Mouse (Mus musculus): Measurements from ENCODE around the gene Ggct. TPM values are rescaled to one million over a fixed set of nuclear protein-coding genes. Genes with fewer than 3 reads are reported as not detected.

The Ggct gene
- total and polyA plus RNA-seq, 2 experiments = 6.2 to 8.7 TPM

- WGBS = 50% methylated on average over 4 of the region's 4 CpGs
- peak; percentile 21 for DNase-seq (ENCODE audit: extremely low read depth, low read depth, low spot score)
- no peak overlapping the region for H3K27ac ChIP-seq (replicated peaks; ENCODE audit: insufficient read depth, low read depth, low read length)
- no peak overlapping the region for H3K4me3 ChIP-seq (ENCODE audit: insufficient read depth, low read depth, low read length)
- H3K27me3 ChIP-seq (ENCODE audit: control insufficient read depth, insufficient read depth, low read length) = no peaks in the 10 kb centered on the region
- peaks cover 19% of the 10 kb centered on the region; the same call in 1 of the 2 replicates for H3K36me3 ChIP-seq (ENCODE audit: control insufficient read depth, insufficient read depth, low read length)
- peaks cover 8% of the 10 kb centered on the region; the same call in 1 of the 2 replicates for H3K79me2 ChIP-seq (ENCODE audit: control insufficient read depth, insufficient read depth, low read length)
- TF ChIP-seq POLR2A (IDR thresholded peaks at IDR 0.05; ENCODE audit: extremely low read depth, insufficient read depth, low read length) = no peak
- no peak for TF ChIP-seq CTCF (IDR thresholded peaks at IDR 0.05; ENCODE audit: low read depth, low read length)
- H3K4me1 ChIP-seq (ENCODE audit: control insufficient read depth, insufficient read depth, low read length) = no peaks in the 10 kb centered on the region
- H3K9ac ChIP-seq (ENCODE audit: low read depth, low read length) = no peak overlapping the region
Observed at GRCm38 (mm10) chr6:54946241-54946953, 46.4 kb downstream of the Ggct start.

GRCm38 (mm10) chr6:54944551-54944950, 48.2 kb downstream of the Ggct start:
- H3K27ac ChIP-seq (replicated peaks; ENCODE audit: insufficient read depth, low read depth, low read length) = no peak overlapping the region
- no peak for TF ChIP-seq CTCF (IDR thresholded peaks at IDR 0.05; ENCODE audit: low read depth, low read length)
- TF ChIP-seq POLR2A (IDR thresholded peaks at IDR 0.05; ENCODE audit: extremely low read depth, insufficient read depth, low read length) = no peak
- H3K4me1 ChIP-seq (ENCODE audit: control insufficient read depth, insufficient read depth, low read length) = peaks cover 4% of the 10 kb centered on the region; the same call in 1 of the 2 replicates
- peaks cover 6% of the 10 kb centered on the region; the same call in 1 of the 2 replicates for H3K79me2 ChIP-seq (ENCODE audit: control insufficient read depth, insufficient read depth, low read length)
- WGBS = 91% methylated on average over 16 of the region's 16 CpGs
- H3K36me3 ChIP-seq (ENCODE audit: control insufficient read depth, insufficient read depth, low read length) = peaks cover 19% of the 10 kb centered on the region; the same call in 1 of the 2 replicates
- no peak overlapping the region for H3K9ac ChIP-seq (ENCODE audit: low read depth, low read length)
- no peak for DNase-seq (ENCODE audit: extremely low read depth, low read depth, low spot score)
- H3K4me3 ChIP-seq (ENCODE audit: insufficient read depth, low read depth, low read length) = no peak overlapping the region
- no peaks in the 10 kb centered on the region for H3K27me3 ChIP-seq (ENCODE audit: control insufficient read depth, insufficient read depth, low read length)

GRCm38 (mm10) chr6:54943753-54944152, 49.0 kb downstream of the Ggct start:
- TF ChIP-seq CTCF (IDR thresholded peaks at IDR 0.05; ENCODE audit: low read depth, low read length) (no peak), POLR2A (IDR thresholded peaks at IDR 0.05; ENCODE audit: extremely low read depth, insufficient read depth, low read length) (no peak)
- no peak overlapping the region for H3K9ac ChIP-seq (ENCODE audit: low read depth, low read length)
- H3K79me2 ChIP-seq (ENCODE audit: control insufficient read depth, insufficient read depth, low read length) = peaks cover 6% of the 10 kb centered on the region; the same call in 1 of the 2 replicates
- WGBS = 81% methylated on average over 24 of the region's 24 CpGs
- DNase-seq (ENCODE audit: extremely low read depth, low read depth, low spot score) = no peak
- no peak overlapping the region for H3K27ac ChIP-seq (replicated peaks; ENCODE audit: insufficient read depth, low read depth, low read length)
- peaks cover 7% of the 10 kb centered on the region; the same call in 1 of the 2 replicates for H3K4me1 ChIP-seq (ENCODE audit: control insufficient read depth, insufficient read depth, low read length)
- H3K4me3 ChIP-seq (ENCODE audit: insufficient read depth, low read depth, low read length) = no peak overlapping the region
- no peaks in the 10 kb centered on the region for H3K27me3 ChIP-seq (ENCODE audit: control insufficient read depth, insufficient read depth, low read length)
- H3K36me3 ChIP-seq (ENCODE audit: control insufficient read depth, insufficient read depth, low read length) = peaks cover 16% of the 10 kb centered on the region; the same call in 1 of the 2 replicates

- Histone ChIP-seq H3K9ac (ENCODE audit: low read depth, low read length) (no peak overlapping the region), H3K27ac (replicated peaks; ENCODE audit: insufficient read depth, low read depth, low read length) (no peak overlapping the region), H3K4me1 (ENCODE audit: control insufficient read depth, insufficient read depth, low read length) (peaks cover 7% of the 10 kb centered on the region; the same call in 1 of the 2 replicates), H3K4me3 (ENCODE audit: insufficient read depth, low read depth, low read length) (no peak overlapping the region), H3K79me2 (ENCODE audit: control insufficient read depth, insufficient read depth, low read length) (peaks cover 6% of the 10 kb centered on the region; the same call in 1 of the 2 replicates), H3K36me3 (ENCODE audit: control insufficient read depth, insufficient read depth, low read length) (peaks cover 19% of the 10 kb centered on the region; the same call in 1 of the 2 replicates), H3K27me3 (ENCODE audit: control insufficient read depth, insufficient read depth, low read length) (no peaks in the 10 kb centered on the region)
- TF ChIP-seq CTCF (IDR thresholded peaks at IDR 0.05; ENCODE audit: low read depth, low read length) = no peak
- no peak for TF ChIP-seq POLR2A (IDR thresholded peaks at IDR 0.05; ENCODE audit: extremely low read depth, insufficient read depth, low read length)
- 87% methylated on average over 16 of the region's 16 CpGs for WGBS
- DNase-seq (ENCODE audit: extremely low read depth, low read depth, low spot score) = no peak
Observed at GRCm38 (mm10) chr6:54943292-54943691, 49.5 kb downstream of the Ggct start.

- H3K27me3 ChIP-seq (ENCODE audit: control insufficient read depth, insufficient read depth, low read length) = no peaks in the 10 kb centered on the region
- H3K9ac ChIP-seq (ENCODE audit: low read depth, low read length) = no peak overlapping the region
- H3K27ac ChIP-seq (replicated peaks; ENCODE audit: insufficient read depth, low read depth, low read length) = no peak overlapping the region
- WGBS = 88% methylated on average over 6 of the region's 6 CpGs
- peaks cover 7% of the 10 kb centered on the region; the same call in 1 of the 2 replicates for H3K4me1 ChIP-seq (ENCODE audit: control insufficient read depth, insufficient read depth, low read length)
- H3K36me3 ChIP-seq (ENCODE audit: control insufficient read depth, insufficient read depth, low read length) = peaks cover 23% of the 10 kb centered on the region; the same call in 1 of the 2 replicates
- DNase-seq (ENCODE audit: extremely low read depth, low read depth, low spot score) = no peak
- H3K4me3 ChIP-seq (ENCODE audit: insufficient read depth, low read depth, low read length) = no peak overlapping the region
- no peak for TF ChIP-seq CTCF (IDR thresholded peaks at IDR 0.05; ENCODE audit: low read depth, low read length)
- peaks cover 6% of the 10 kb centered on the region; the same call in 1 of the 2 replicates for H3K79me2 ChIP-seq (ENCODE audit: control insufficient read depth, insufficient read depth, low read length)
Observed at GRCm38 (mm10) chr6:54941149-54941548, 51.6 kb downstream of the Ggct start.

- peak overlapping the region; percentile 43 for H3K27ac ChIP-seq (replicated peaks; ENCODE audit: insufficient read depth, low read depth, low read length)
- H3K4me3 ChIP-seq (ENCODE audit: insufficient read depth, low read depth, low read length) = no peak overlapping the region
- WGBS = 62% methylated on average over 7 of the region's 7 CpGs
- H3K27me3 ChIP-seq (ENCODE audit: control insufficient read depth, insufficient read depth, low read length) = no peaks in the 10 kb centered on the region
- H3K9ac ChIP-seq (ENCODE audit: low read depth, low read length) = no peak overlapping the region
- peaks cover 30% of the 10 kb centered on the region; the same call in 1 of the 2 replicates for H3K36me3 ChIP-seq (ENCODE audit: control insufficient read depth, insufficient read depth, low read length)
- H3K4me1 ChIP-seq (ENCODE audit: control insufficient read depth, insufficient read depth, low read length) = peaks cover 7% of the 10 kb centered on the region; the same call in 1 of the 2 replicates
- TF ChIP-seq CTCF (IDR thresholded peaks at IDR 0.05; ENCODE audit: low read depth, low read length) (no peak), POLR2A (IDR thresholded peaks at IDR 0.05; ENCODE audit: extremely low read depth, insufficient read depth, low read length) (no peak)
- H3K79me2 ChIP-seq (ENCODE audit: control insufficient read depth, insufficient read depth, low read length) = peaks cover 6% of the 10 kb centered on the region; the same call in 1 of the 2 replicates
- no peak for DNase-seq (ENCODE audit: extremely low read depth, low read depth, low spot score)
Observed at GRCm38 (mm10) chr6:54940126-54940525, 52.6 kb downstream of the Ggct start.
